Mouse (Mus musculus): ENCODE measurements around the gene Gart.

Gene Gart

GRCm38 (mm10) chr16:91646681-91647419, at the start of gene Gart:
Gene Gart (minus strand): TSS chr16:91646952.
- DNase-seq (ENCODE audit: low spot score) = peak; percentile 89

GRCm38 (mm10) chr16:91695108-91695755, 48.5 kb upstream of the Gart start:
- DNase-seq (ENCODE audit: low spot score) = no peak

GRCm38 (mm10) chr16:91694455-91695084, 47.8 kb upstream of the Gart start:
- peak; percentile 67 for DNase-seq (ENCODE audit: low spot score)

GRCm38 (mm10) chr16:91689791-91690190, 43.0 kb upstream of the Gart start:
- peak; percentile 48 for DNase-seq (ENCODE audit: low spot score)

GRCm38 (mm10) chr16:91688619-91689334, 42.0 kb upstream of the Gart start, which contains the start of gene Donson:
Gene Donson (minus strand): TSS chr16:91688770.
- DNase-seq (ENCODE audit: low spot score) = peak; percentile 91

GRCm38 (mm10) chr16:91688023-91688618, 41.4 kb upstream of the Gart start:
- DNase-seq (ENCODE audit: low spot score) = no peak

- no peak for DNase-seq (ENCODE audit: low spot score)
Measured at GRCm38 (mm10) chr16:91686369-91686768, 39.6 kb upstream of the Gart start.

GRCm38 (mm10) chr16:91685526-91685925, 38.8 kb upstream of the Gart start:
- DNase-seq (ENCODE audit: low spot score) = no peak

GRCm38 (mm10) chr16:91680656-91681055, 33.9 kb upstream of the Gart start:
- no peak for DNase-seq (ENCODE audit: low spot score)

GRCm38 (mm10) chr16:91678147-91678911, 31.6 kb upstream of the Gart start:
- DNase-seq (ENCODE audit: low spot score) = no peak

- no peak for DNase-seq (ENCODE audit: low spot score)
Measured at GRCm38 (mm10) chr16:91674500-91674899, 27.7 kb upstream of the Gart start.

GRCm38 (mm10) chr16:91663795-91664194, 17.0 kb upstream of the Gart start:
- DNase-seq (ENCODE audit: low spot score) = no peak

GRCm38 (mm10) chr16:91662336-91662735, 15.6 kb upstream of the Gart start:
- DNase-seq (ENCODE audit: low spot score) = no peak

- no peak for DNase-seq (ENCODE audit: low spot score)
Measured at GRCm38 (mm10) chr16:91661397-91661796, 14.6 kb upstream of the Gart start.

- DNase-seq (ENCODE audit: low spot score) = no peak
Measured at GRCm38 (mm10) chr16:91659798-91660197, 13.0 kb upstream of the Gart start.

GRCm38 (mm10) chr16:91658471-91658870, 11.7 kb upstream of the Gart start:
- DNase-seq (ENCODE audit: low spot score) = no peak

- no peak for DNase-seq (ENCODE audit: low spot score)
Measured at GRCm38 (mm10) chr16:91657285-91657684, 10.5 kb upstream of the Gart start.

- DNase-seq (ENCODE audit: low spot score) = no peak
Measured at GRCm38 (mm10) chr16:91655285-91655684, 8.5 kb upstream of the Gart start.

GRCm38 (mm10) chr16:91652191-91652590, 5.4 kb upstream of the Gart start:
- DNase-seq (ENCODE audit: low spot score) = no peak

- no peak for DNase-seq (ENCODE audit: low spot score)
Measured at GRCm38 (mm10) chr16:91649781-91650180, 3.0 kb upstream of the Gart start.

GRCm38 (mm10) chr16:91649246-91649645, 2.5 kb upstream of the Gart start:
- DNase-seq (ENCODE audit: low spot score) = no peak

All from c-Kit-positive CD71-positive TER-119-positive erythroid progenitor cells, embryonic 14.5 days (primary cell).